Mouse (Mus musculus): Measurements from ENCODE around the gene Dpf3.

GRCm38 (mm10) chr12:83373081-83373480 lies 114.4 kb downstream of the Dpf3 start:
- TF ChIP-seq CTCF (conservative IDR thresholded peaks at IDR 0.05; ENCODE audit: insufficient read depth, insufficient read length, low read depth, low read length) (no peak), POLR2A (IDR thresholded peaks at IDR 0.05; ENCODE audit: low read depth, low read length) (no peak)
